Comparison of ENCODE assay signal across 10 mouse cellular contexts in the genomic region with DNA sequence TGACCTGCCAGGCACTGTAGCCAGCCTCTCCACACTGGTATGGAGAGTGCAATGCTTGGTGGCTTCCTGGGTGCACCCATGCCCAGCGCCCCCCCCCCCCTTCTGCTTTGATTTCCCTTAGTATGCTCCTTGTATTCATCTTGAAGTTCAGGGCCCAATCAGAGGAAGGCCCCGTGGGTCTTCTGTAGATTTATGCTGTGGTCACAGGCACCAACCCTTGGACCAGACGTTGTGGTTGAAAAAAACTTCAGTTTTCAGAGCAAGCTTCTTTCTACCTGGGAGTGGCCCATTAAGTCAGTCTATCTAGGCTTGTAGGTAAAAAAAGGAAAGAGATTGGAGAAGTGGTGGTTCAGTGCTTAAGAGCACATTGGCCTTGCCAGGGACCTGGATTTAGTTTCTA. TPM values are rescaled to one million over a fixed set of nuclear protein-coding genes. Genes with fewer than 3 reads are reported as not detected.
DNase-seq lines count a peak whose midpoint lies in the region; ATAC-seq and TF ChIP-seq lines count a peak whose summit lies in the region.
"Had no signal": no experiment of that assay in that cellular context is flagged by ENCODE, and none has a peak within 500 bp of the region (broad histone marks: within the 10 kb centered on the region; RNA-seq: fewer than 3 reads in every experiment).

No protein-coding gene starts in this region.

- H3K27me3 ChIP-seq in heart, embryonic 14.5 days (ENCODE audit: control insufficient read depth, insufficient read depth, low read length) = no peaks in the 10 kb centered on the region
- no peaks in the 10 kb centered on the region for H3K27me3 ChIP-seq in ES-Bruce4 (ENCODE audit: control insufficient read depth, insufficient read depth, low read length, poor library complexity, severe bottlenecking)
- H3K27me3 ChIP-seq in hindbrain, embryonic 13.5 days = no peaks in the 10 kb centered on the region
- no peaks in the 10 kb centered on the region for H3K27me3 ChIP-seq in midbrain, embryonic 11.5 days (ENCODE audit: control insufficient read depth, insufficient read depth, low read length)
- H3K27me3 ChIP-seq: Patski had no signal

- no peak for TF ChIP-seq CTCF in ES-Bruce4 (IDR thresholded peaks at IDR 0.05; ENCODE audit: low read depth, low read length)

- peak overlapping the region; percentile 96 for H3K27ac ChIP-seq in heart, embryonic 14.5 days (replicated peaks in 1 of 2; ENCODE audit: control insufficient read depth in 1 of 2, insufficient read depth in 1 of 2, low read depth in 2 of 2, low read length in 2 of 2)
- peak overlapping the region; percentile 71; the same call in 1 of the 2 replicates for H3K27ac ChIP-seq in ES-Bruce4 (ENCODE audit: insufficient read depth, low read length)
- no peak overlapping the region for H3K27ac ChIP-seq in hindbrain, embryonic 13.5 days
- no peak overlapping the region for H3K27ac ChIP-seq in midbrain, embryonic 11.5 days (ENCODE audit: low read depth, low read length)

- H3K9me3 ChIP-seq in heart, embryonic 14.5 days (ENCODE audit: control insufficient read depth, low read length) = no peaks in the 10 kb centered on the region
- no peaks in the 10 kb centered on the region for H3K9me3 ChIP-seq in ES-Bruce4 (replicated peaks; ENCODE audit: control insufficient read depth, insufficient read depth, low read length, poor library complexity, severe bottlenecking)
- H3K9me3 ChIP-seq in hindbrain, embryonic 13.5 days = no peaks in the 10 kb centered on the region
- H3K9me3 ChIP-seq in midbrain, embryonic 11.5 days (ENCODE audit: control insufficient read depth, low read length) = no peaks in the 10 kb centered on the region

- WGBS in heart, embryonic 14.5 days = 22% methylated on average over 3 of the region's 3 CpGs
- WGBS in hindbrain, embryonic 13.5 days = 7% methylated on average over 3 of the region's 3 CpGs
- WGBS in midbrain, embryonic 11.5 days = 7% methylated on average over 2 of the region's 3 CpGs

- no peak for TF ChIP-seq POLR2A in ES-Bruce4 (IDR thresholded peaks at IDR 0.05; ENCODE audit: insufficient read depth, low read length)

- peak overlapping the region; percentile 83 for H3K9ac ChIP-seq in heart, embryonic 14.5 days (ENCODE audit: low read length)
- H3K9ac ChIP-seq in ES-Bruce4 (ENCODE audit: low read depth, poor library complexity, severe bottlenecking) = peak overlapping the region; percentile 100
- peak overlapping the region; percentile 66; the same call in 1 of the 2 replicates for H3K9ac ChIP-seq in hindbrain, embryonic 13.5 days
- peak overlapping the region; percentile 81 for H3K9ac ChIP-seq in midbrain, embryonic 11.5 days (ENCODE audit: low read length)

- no peak for DNase-seq in heart, postnatal 36 days
- no peak for DNase-seq in midbrain, embryonic 11.5 days (ENCODE audit: low spot score, missing footprints)
- DNase-seq in right cerebral cortex, postnatal 4 days = no peak
- no peak for DNase-seq in testis, postnatal 10 days (ENCODE audit: low spot score)
- no peak for DNase-seq in ovary, adult 18-20 months (ENCODE audit: low spot score)
- DNase-seq: lung, postnatal 36 days had no signal

- H3K4me3 ChIP-seq in heart, embryonic 14.5 days (ENCODE audit: control insufficient read depth in 1 of 2, insufficient read depth in 1 of 2, low read depth in 1 of 2, low read length in 2 of 2) = peak overlapping the region; percentile 64 to 67; a peak in 3 of 4 replicates
- peak overlapping the region; percentile 93 for H3K4me3 ChIP-seq in ES-Bruce4 (ENCODE audit: low read depth, low read length)
- peak overlapping the region; percentile 46; the same call in 1 of the 2 replicates for H3K4me3 ChIP-seq in hindbrain, embryonic 13.5 days
- H3K4me3 ChIP-seq in midbrain, embryonic 11.5 days (ENCODE audit: low read depth, low read length) = peak overlapping the region; percentile 65

- no peak for TF ChIP-seq EP300 in ES-Bruce4 (IDR thresholded peaks at IDR 0.05; ENCODE audit: insufficient read depth, low read depth, low read length)

- peaks cover 16 to 32% of the 10 kb centered on the region in 2 experiments for H3K4me1 ChIP-seq in heart, embryonic 14.5 days (ENCODE audit: control insufficient read depth in 2 of 2, insufficient read depth in 2 of 2, low read length in 2 of 2)
- H3K4me1 ChIP-seq in ES-Bruce4 (ENCODE audit: control insufficient read depth, insufficient read depth, low read length) = no peaks in the 10 kb centered on the region
- H3K4me1 ChIP-seq in hindbrain, embryonic 13.5 days (replicated peaks) = peaks cover 45% of the 10 kb centered on the region
- H3K4me1 ChIP-seq in midbrain, embryonic 11.5 days (ENCODE audit: control insufficient read depth, insufficient read depth, low read length) = peaks cover 32% of the 10 kb centered on the region

- H3K4me2 ChIP-seq in heart, embryonic 14.5 days (ENCODE audit: low read length) = peak overlapping the region; percentile 91
- peak overlapping the region; percentile 77 for H3K4me2 ChIP-seq in hindbrain, embryonic 13.5 days
- H3K4me2 ChIP-seq in midbrain, embryonic 11.5 days = peak overlapping the region; percentile 95

- intact Hi-C loops in heart, postnatal 36 days (cut with DNase I) = loop anchor here (2.0 to 5.0 kb wide), 2 partner anchors 15 to 716 kb away; a partner anchor contains a TSS

- no peak for ATAC-seq in heart, embryonic 14.5 days (ENCODE audit: insufficient number of reproducible peaks, insufficient read depth, low FRiP score, low read depth)
- no peak for ATAC-seq in hindbrain, embryonic 13.5 days (ENCODE audit: low FRiP score)
- no peak for ATAC-seq in midbrain, embryonic 11.5 days (ENCODE audit: low FRiP score)
- ATAC-seq: Patski had no signal

- H3K36me3 ChIP-seq in heart, embryonic 14.5 days (ENCODE audit: control insufficient read depth, insufficient read depth, low read length) = peaks cover 10% of the 10 kb centered on the region
- peaks cover 30% of the 10 kb centered on the region for H3K36me3 ChIP-seq in ES-Bruce4 (ENCODE audit: control insufficient read depth, insufficient read depth, low read length, poor library complexity, severe bottlenecking)
- H3K36me3 ChIP-seq in hindbrain, embryonic 13.5 days = peaks cover 6% of the 10 kb centered on the region
- peaks cover 2% of the 10 kb centered on the region; the same call in 1 of the 2 replicates for H3K36me3 ChIP-seq in midbrain, embryonic 11.5 days (ENCODE audit: control insufficient read depth, insufficient read depth, low read length)

RNA-seq across cellular contexts. Expression of a gene that starts 6.6 kb away (rescaled TPM):
- 218 and 223 TPM in 2 replicates for polyA plus RNA-seq in heart, embryonic 14.5 days (2014; fragmentation: Nextera tagmentation; extraction: Ambion mirVana)
- 100 to 1,000 TPM in 1 of 2 experiments, 10 to 100 TPM in 1; 87.1 to 103 TPM for total RNA-seq in heart, postnatal 36 days (2021)
- 1,058 and 1,233 TPM in 2 replicates for polyA plus RNA-seq in ES-Bruce4 (2011; ENCODE audit: insufficient read depth, insufficient read length, low read depth, missing spikeins)
- polyA plus RNA-seq in hindbrain, embryonic 13.5 days (2015; fragmentation: Nextera tagmentation; extraction: Ambion mirVana) = 400 TPM in 2 replicates
- polyA plus RNA-seq in midbrain, embryonic 11.5 days (2014; fragmentation: Nextera tagmentation; extraction: Ambion mirVana) = 741 and 754 TPM in 2 replicates

RNA-seq across cellular contexts. Expression of a gene that starts 13.7 kb away (rescaled TPM):
- polyA plus RNA-seq in heart, embryonic 14.5 days (2014; fragmentation: Nextera tagmentation; extraction: Ambion mirVana) = 10.0 and 10.3 TPM in 2 replicates
- 10 to 100 TPM in 1 of 2 experiments, 1 to 10 TPM in 1; 8.3 to 11.5 TPM for total RNA-seq in heart, postnatal 36 days (2021)
- 15.2 and 17.2 TPM in 2 replicates for polyA plus RNA-seq in ES-Bruce4 (2011; ENCODE audit: insufficient read depth, insufficient read length, low read depth, missing spikeins)
- polyA plus RNA-seq in hindbrain, embryonic 13.5 days (2015; fragmentation: Nextera tagmentation; extraction: Ambion mirVana) = 1.9 and 2.3 TPM in 2 replicates
- polyA plus RNA-seq in midbrain, embryonic 11.5 days (2014; fragmentation: Nextera tagmentation; extraction: Ambion mirVana) = 6.4 and 8.4 TPM in 2 replicates

RNA-seq across cellular contexts. Expression of a gene that starts 15.1 kb away (rescaled TPM):
- 18.9 and 21.8 TPM in 2 replicates for polyA plus RNA-seq in heart, embryonic 14.5 days (2014; fragmentation: Nextera tagmentation; extraction: Ambion mirVana)
- 1 to 10 TPM; 6.4 to 8.2 TPM for total RNA-seq in heart, postnatal 36 days (2021)
- 20.6 and 22.2 TPM in 2 replicates for polyA plus RNA-seq in ES-Bruce4 (2011; ENCODE audit: insufficient read depth, insufficient read length, low read depth, missing spikeins)
- 64.2 and 67.0 TPM in 2 replicates for polyA plus RNA-seq in hindbrain, embryonic 13.5 days (2015; fragmentation: Nextera tagmentation; extraction: Ambion mirVana)
- polyA plus RNA-seq in midbrain, embryonic 11.5 days (2014; fragmentation: Nextera tagmentation; extraction: Ambion mirVana) = 25.5 and 25.9 TPM in 2 replicates

RNA-seq across cellular contexts. Expression of a gene that starts 29.7 kb away (rescaled TPM):
- 28.2 and 38.5 TPM in 2 replicates for polyA plus RNA-seq in heart, embryonic 14.5 days (2014; fragmentation: Nextera tagmentation; extraction: Ambion mirVana)
- 1 to 10 TPM; 4.1 to 4.7 TPM for total RNA-seq in heart, postnatal 36 days (2021)
- polyA plus RNA-seq in ES-Bruce4 (2011; ENCODE audit: insufficient read depth, insufficient read length, low read depth, missing spikeins) = 39.0 and 41.2 TPM in 2 replicates
- polyA plus RNA-seq in hindbrain, embryonic 13.5 days (2015; fragmentation: Nextera tagmentation; extraction: Ambion mirVana) = 24.2 TPM in 2 replicates
- 28.0 and 30.6 TPM in 2 replicates for polyA plus RNA-seq in midbrain, embryonic 11.5 days (2014; fragmentation: Nextera tagmentation; extraction: Ambion mirVana)

Comparison
In these comparisons a context has a peak if more than half of its experiments do, and no peak if none do; other contexts are left out.
1. H3K27ac ChIP-seq: peak in heart, embryonic 14.5 days (2 of 2) and ES-Bruce4 (single experiment); none in hindbrain, embryonic 13.5 days (single experiment) and midbrain, embryonic 11.5 days (single experiment).
2. Peak in every context shown above with its lines, with median percentiles within 50 percentile points of each other: H3K4me2 ChIP-seq, H3K4me3 ChIP-seq and H3K9ac ChIP-seq.